Mouse (Mus musculus) spleen, adult 12 weeks (tissue): Measurements from ENCODE around the gene Psg28.
"Not testable (repeated sequence)": the region's sequence is repeated elsewhere in the genome, so short reads cannot be mapped to it uniquely, and the experiment has no call there.

Experiments
- DNase-seq: peaks from one replicate; pipeline ENCODE4 v3.0.0; 2022; ENCODE audit warnings: low spot score

Gene Psg28

GRCm38 (mm10) chr7:18431941-18432340 lies at the start of gene Psg28:
TSS of gene Psg28 (minus strand) at chr7:18432041.
- DNase-seq: not testable (repeated sequence)

GRCm38 (mm10) chr7:18403407-18403806 lies 28.4 kb downstream of the Psg28 start:
- no peak for DNase-seq

DNA sequence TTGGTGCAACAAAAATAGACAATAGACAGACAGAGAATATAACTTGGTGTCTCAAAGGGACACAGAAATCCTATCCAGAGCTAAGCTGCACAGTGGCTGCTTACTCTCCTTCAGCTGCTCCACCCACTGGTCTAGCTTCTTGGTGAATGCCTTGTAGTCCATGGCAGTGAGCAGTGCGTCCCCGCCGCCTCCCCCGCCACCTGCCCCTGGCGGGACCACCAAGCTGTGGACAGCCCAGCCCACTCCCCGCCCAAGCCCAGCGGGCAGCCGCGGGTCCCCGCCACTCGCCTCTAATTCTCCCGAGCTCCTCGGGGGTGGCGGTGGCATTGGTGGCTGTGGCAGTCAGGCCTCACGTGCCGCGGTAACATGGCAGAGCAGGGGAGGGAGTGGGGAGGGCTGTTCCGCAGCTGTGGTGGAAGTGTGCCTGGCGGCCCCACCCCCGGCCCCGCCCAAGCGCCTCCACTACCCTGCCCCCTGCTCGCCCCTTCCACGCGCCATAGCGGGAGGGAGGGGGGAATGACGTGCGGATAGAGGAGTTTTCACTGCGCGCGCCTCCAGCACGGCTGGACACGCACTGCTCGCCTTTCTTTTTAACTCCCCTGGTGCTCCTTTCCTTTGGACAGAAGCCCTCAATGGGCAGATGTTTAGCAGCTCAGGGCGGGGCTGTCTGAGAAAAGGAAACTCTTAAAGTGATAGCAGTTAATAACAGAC lies 29.2 kb downstream of the Psg28 start:
- no peak for DNase-seq

- DNase-seq: not testable (repeated sequence)
Measured at GRCm38 (mm10) chr7:18391483-18391882, 40.4 kb downstream of the Psg28 start.

- no peak for DNase-seq
Measured at GRCm38 (mm10) chr7:18378295-18378694, 53.5 kb downstream of the Psg28 start.
